Mouse (Mus musculus): ENCODE data around the gene Hip1.

DNA sequence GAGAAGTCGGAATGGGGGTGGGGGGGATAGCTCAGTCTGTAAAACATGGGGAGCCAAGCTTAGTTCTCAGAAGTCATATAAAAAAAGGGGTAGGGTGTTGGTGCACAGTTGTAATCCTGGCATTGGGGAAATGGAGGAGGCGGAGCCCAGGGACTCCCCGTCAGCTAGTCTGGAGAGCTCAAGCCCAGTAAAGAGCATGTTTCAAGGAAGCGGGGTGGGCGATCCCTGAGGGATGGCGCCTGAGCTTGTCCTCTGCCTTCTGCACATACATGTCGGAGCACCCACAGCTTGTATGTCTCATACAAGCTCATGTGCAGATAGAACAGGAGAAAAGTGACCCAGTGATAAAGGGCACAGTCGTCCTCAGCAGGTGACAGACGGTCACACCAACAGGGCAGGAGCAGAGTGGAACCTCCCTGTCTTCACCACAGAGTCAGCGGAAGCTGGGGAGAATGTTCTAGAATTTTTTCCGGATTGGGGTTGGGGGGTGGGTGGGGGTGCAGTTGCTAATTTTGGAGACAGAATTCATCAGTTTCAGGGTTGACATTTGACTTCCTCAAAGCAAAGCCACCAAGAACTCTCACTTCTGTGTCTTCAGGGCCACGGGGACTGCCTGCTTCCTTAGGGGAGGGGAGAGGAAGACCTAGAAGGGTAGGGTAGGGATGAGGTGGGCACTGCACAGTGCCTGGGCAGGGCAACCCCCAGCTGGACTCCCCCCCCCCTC, 65.9 kb downstream of the Hip1 start:
- no peak for TF ChIP-seq POLR2A (IDR thresholded peaks at IDR 0.05; ENCODE audit: low read depth, low read length)
- no peak for TF ChIP-seq CTCF (IDR thresholded peaks at IDR 0.05; ENCODE audit: extremely low read depth, insufficient read length, insufficient replicate concordance, low read depth, low read length)
